Comparison of ENCODE assay signal across 16 mouse cellular contexts in the genomic region with DNA sequence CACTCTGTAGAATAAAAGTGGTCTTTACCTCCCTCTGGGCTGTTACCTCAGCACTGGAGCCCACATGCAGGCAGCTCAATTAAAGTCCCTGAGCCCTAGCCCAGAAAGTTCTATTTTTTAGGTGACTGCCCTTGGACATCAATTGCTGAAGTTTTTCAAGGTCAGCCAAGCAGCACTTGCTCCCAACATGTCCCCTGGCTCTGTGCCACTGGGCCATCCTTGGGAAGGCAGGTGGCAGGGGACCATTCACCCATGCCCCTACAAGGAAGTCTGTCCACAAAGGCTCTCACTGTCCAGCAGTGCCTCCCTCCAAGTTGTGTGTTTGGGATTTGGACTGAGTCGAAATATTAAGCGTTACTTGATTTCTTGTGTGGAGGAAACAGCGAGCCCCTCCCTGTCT.
DNase-seq lines count a peak whose midpoint lies in the region; ATAC-seq lines count a peak whose summit lies in the region.
"Had no signal": no experiment of that assay in that cellular context is flagged by ENCODE, and none has a peak within 500 bp of the region (broad histone marks: within the 10 kb centered on the region; RNA-seq: fewer than 3 reads in every experiment).

No protein-coding gene starts in this region.

- no peak for ATAC-seq in midbrain, embryonic 11.5 days (ENCODE audit: low FRiP score)
- ATAC-seq: forebrain, embryonic 14.5 days had no signal

- no peak overlapping the region for H3K9ac ChIP-seq in midbrain, embryonic 11.5 days (ENCODE audit: low read length)
- H3K9ac ChIP-seq: heart, embryonic 13.5 days; hindbrain, embryonic 15.5 days had no signal

- no peaks in the 10 kb centered on the region for H3K27me3 ChIP-seq in midbrain, embryonic 11.5 days (ENCODE audit: control insufficient read depth, insufficient read depth, low read length)
- H3K27me3 ChIP-seq: heart, embryonic 13.5 days; hindbrain, embryonic 15.5 days had no signal

- H3K4me2 ChIP-seq in midbrain, embryonic 11.5 days = no peak overlapping the region
- H3K4me2 ChIP-seq: heart, embryonic 13.5 days; hindbrain, embryonic 15.5 days had no signal

- no peaks in the 10 kb centered on the region for H3K4me1 ChIP-seq in midbrain, embryonic 11.5 days (ENCODE audit: control insufficient read depth, insufficient read depth, low read length)

- whole genome bisulfite sequencing in midbrain, embryonic 11.5 days = 88% methylated on average over 3 of the region's 3 CpGs

- H3K27ac ChIP-seq in midbrain, embryonic 11.5 days (ENCODE audit: low read depth, low read length) = no peak overlapping the region
- H3K27ac ChIP-seq: embryonic facial prominence, embryonic 10.5 days; heart, embryonic 13.5 days had no signal

- H3K4me3 ChIP-seq in midbrain, embryonic 11.5 days (ENCODE audit: low read depth, low read length) = no peak overlapping the region
- H3K4me3 ChIP-seq: embryonic facial prominence, embryonic 10.5 days; heart, embryonic 13.5 days; hindbrain, embryonic 15.5 days had no signal

- no peaks in the 10 kb centered on the region for H3K36me3 ChIP-seq in midbrain, embryonic 11.5 days (ENCODE audit: control insufficient read depth, insufficient read depth, low read length)
- H3K36me3 ChIP-seq: embryonic facial prominence, embryonic 10.5 days; heart, embryonic 13.5 days; hindbrain, embryonic 15.5 days had no signal

- H3K9me3 ChIP-seq in midbrain, embryonic 11.5 days (ENCODE audit: control insufficient read depth, low read length) = no peaks in the 10 kb centered on the region
- H3K9me3 ChIP-seq: embryonic facial prominence, embryonic 10.5 days; heart, embryonic 13.5 days; hindbrain, embryonic 15.5 days had no signal

- peak; percentile 52 for DNase-seq in adrenal gland, adult 2 months
- DNase-seq in adrenal gland, adult 18-20 months (ENCODE audit: low spot score in 2 of 2) = no peak
- DNase-seq in ovary, postnatal 36 days (ENCODE audit: low spot score) = peak; percentile 20
- no peak for DNase-seq in ovary, adult 18-20 months (ENCODE audit: low spot score)
- peak; percentile 76 for DNase-seq in testis, postnatal 10 days (ENCODE audit: low spot score)
- no peak for DNase-seq in midbrain, embryonic 11.5 days (ENCODE audit: low spot score, missing footprints)
- DNase-seq in layer of hippocampus, postnatal 36 days = no peak
- DNase-seq: cerebellum, adult 18-20 months; cerebellum, adult 9-11 months; gastrocnemius, postnatal 36 days; heart, adult 11 months; heart, postnatal 36 days had no signal

Comparison
In these comparisons a context has a peak if more than half of its experiments do, and no peak if none do; other contexts are left out.
1. DNase-seq: peak in adrenal gland, adult 2 months (single experiment), ovary, postnatal 36 days (single experiment) and testis, postnatal 10 days (single experiment); none in adrenal gland, adult 18-20 months (0 of 2), ovary, adult 18-20 months (single experiment), midbrain, embryonic 11.5 days (single experiment) and layer of hippocampus, postnatal 36 days (0 of 2).